Mouse (Mus musculus): ENCODE measurements around the gene Tex2. TPM values are rescaled to one million over a fixed set of nuclear protein-coding genes. Genes with fewer than 3 reads are reported as not detected.

The Tex2 gene
- polyA plus RNA-seq, 1 experiment from 2014 or later = 40.1 TPM

- ATAC-seq (ENCODE audit: low FRiP score) (no peak), DNase-seq (ENCODE audit: low spot score) (no peak)
- H3K4me2 ChIP-seq (replicated peaks) = no peak overlapping the region
- no peaks in the 10 kb centered on the region for H3K9me3 ChIP-seq (ENCODE audit: control insufficient read depth, low read length)
- no peak overlapping the region for H3K27ac ChIP-seq
- WGBS = 82% methylated on average over 12 of the region's 12 CpGs
- H3K4me3 ChIP-seq (replicated peaks; ENCODE audit: low read length) = no peak overlapping the region
- no peak overlapping the region for H3K9ac ChIP-seq
- no peaks in the 10 kb centered on the region for H3K4me1 ChIP-seq (replicated peaks; ENCODE audit: control insufficient read depth, insufficient read depth, low read length)
- no peaks in the 10 kb centered on the region for H3K27me3 ChIP-seq (ENCODE audit: control insufficient read depth, insufficient read depth, low read length)
- peaks cover 26% of the 10 kb centered on the region for H3K36me3 ChIP-seq (replicated peaks; ENCODE audit: control insufficient read depth, insufficient read depth)
Measured at GRCm38 (mm10) chr11:106564261-106564660, 49.0 kb downstream of the Tex2 start.

DNA sequence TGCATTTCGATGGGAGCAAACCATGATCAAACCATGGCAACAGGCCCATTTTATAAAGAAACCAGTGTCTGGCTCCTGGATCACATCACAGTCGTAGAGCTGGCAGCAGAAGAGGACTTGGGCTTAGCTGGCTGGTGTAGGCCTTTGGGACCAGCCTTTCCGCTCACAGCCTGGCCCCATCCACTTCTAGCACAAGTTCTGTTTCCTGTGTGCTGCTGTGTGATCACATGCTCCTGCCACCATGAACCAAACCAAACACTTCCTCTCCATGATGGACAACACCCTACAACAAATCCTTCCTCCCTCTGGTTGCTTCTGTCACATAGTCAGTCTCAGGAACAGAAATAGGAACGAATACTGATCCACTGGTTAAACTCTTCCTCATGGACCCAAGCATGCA lies 50.5 kb downstream of the Tex2 start:
- no peak overlapping the region for H3K9ac ChIP-seq
- no peaks in the 10 kb centered on the region for H3K27me3 ChIP-seq (ENCODE audit: control insufficient read depth, insufficient read depth, low read length)
- ATAC-seq (ENCODE audit: low FRiP score) = no peak
- DNase-seq (ENCODE audit: low spot score) = no peak
- no peak overlapping the region for H3K4me2 ChIP-seq (replicated peaks)
- no peaks in the 10 kb centered on the region for H3K4me1 ChIP-seq (replicated peaks; ENCODE audit: control insufficient read depth, insufficient read depth, low read length)
- WGBS = 92% methylated on average over 4 of the region's 4 CpGs
- H3K36me3 ChIP-seq (replicated peaks; ENCODE audit: control insufficient read depth, insufficient read depth) = peaks cover 22% of the 10 kb centered on the region
- H3K9me3 ChIP-seq (ENCODE audit: control insufficient read depth, low read length) = no peaks in the 10 kb centered on the region
- H3K4me3 ChIP-seq (replicated peaks; ENCODE audit: low read length) = no peak overlapping the region
- no peak overlapping the region for H3K27ac ChIP-seq

DNA sequence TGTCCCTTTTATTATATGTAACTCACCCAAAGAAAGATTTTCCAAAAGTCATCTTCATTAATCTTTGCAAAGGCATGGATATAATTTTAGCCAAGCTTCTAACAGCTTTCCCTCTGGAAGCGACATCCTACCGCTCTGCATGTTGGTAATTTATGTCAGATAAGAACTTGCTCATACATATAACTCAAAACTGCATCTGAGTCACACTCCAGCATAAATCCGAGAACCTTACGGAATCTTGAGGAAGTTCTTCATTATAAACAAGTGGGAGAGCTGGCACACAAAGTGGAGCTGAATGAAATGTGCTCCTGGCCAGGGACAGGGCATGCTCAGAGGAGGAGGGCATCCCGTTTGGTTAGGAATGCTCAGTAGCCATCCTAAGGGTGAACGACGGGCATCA lies 53.5 kb downstream of the Tex2 start:
- DNase-seq (ENCODE audit: low spot score) (no peak), ATAC-seq (ENCODE audit: low FRiP score) (no peak)
- Histone ChIP-seq H3K9ac (no peak overlapping the region), H3K27me3 (ENCODE audit: control insufficient read depth, insufficient read depth, low read length) (no peaks in the 10 kb centered on the region), H3K4me3 (replicated peaks; ENCODE audit: low read length) (no peak overlapping the region), H3K4me1 (replicated peaks; ENCODE audit: control insufficient read depth, insufficient read depth, low read length) (no peaks in the 10 kb centered on the region; the same call in 1 of the 2 replicates), H3K4me2 (replicated peaks) (no peak overlapping the region), H3K27ac (no peak overlapping the region), H3K36me3 (replicated peaks; ENCODE audit: control insufficient read depth, insufficient read depth) (0 out of 2 replicates have a peak, but pooled peaks cover 5% of the 10 kb centered on the region), H3K9me3 (ENCODE audit: control insufficient read depth, low read length) (no peaks in the 10 kb centered on the region)
- 96% methylated on average over 7 of the region's 7 CpGs for WGBS

DNA sequence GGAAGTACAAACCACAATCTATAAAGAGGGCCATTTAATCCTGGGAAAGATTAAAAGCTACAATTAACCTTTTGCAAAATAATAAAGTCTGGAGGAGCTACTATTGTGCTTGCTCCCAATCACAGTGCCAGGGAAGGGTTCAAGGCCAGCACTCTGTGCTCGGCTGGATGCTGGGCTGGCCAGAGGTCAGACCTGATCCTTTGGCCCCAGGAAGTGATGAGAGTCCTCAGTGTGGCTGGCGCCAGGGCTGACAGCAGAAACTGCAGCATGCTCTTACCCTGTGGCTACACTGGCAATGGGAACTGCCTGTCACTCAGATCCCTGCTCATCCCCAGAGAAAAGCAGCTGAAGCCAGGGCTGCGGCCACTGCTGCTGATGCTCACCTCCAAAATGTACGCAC lies 55.2 kb downstream of the Tex2 start:
- ATAC-seq (ENCODE audit: low FRiP score) = no peak
- H3K27me3 ChIP-seq (ENCODE audit: control insufficient read depth, insufficient read depth, low read length) = no peaks in the 10 kb centered on the region
- no peak for DNase-seq (ENCODE audit: low spot score)
- no peak overlapping the region for H3K9ac ChIP-seq
- H3K4me1 ChIP-seq (replicated peaks; ENCODE audit: control insufficient read depth, insufficient read depth, low read length) = no peaks in the 10 kb centered on the region; the same call in 1 of the 2 replicates
- H3K9me3 ChIP-seq (ENCODE audit: control insufficient read depth, low read length) = no peaks in the 10 kb centered on the region
- H3K4me3 ChIP-seq (replicated peaks; ENCODE audit: low read length) = no peak overlapping the region
- 60% methylated on average over 4 of the region's 4 CpGs for WGBS
- H3K4me2 ChIP-seq (replicated peaks) = no peak overlapping the region
- no peak overlapping the region for H3K27ac ChIP-seq
- no peaks in the 10 kb centered on the region for H3K36me3 ChIP-seq (replicated peaks; ENCODE audit: control insufficient read depth, insufficient read depth)

- Histone ChIP-seq H3K9ac (no peak overlapping the region), H3K27ac (no peak overlapping the region), H3K4me2 (replicated peaks) (no peak overlapping the region), H3K9me3 (ENCODE audit: control insufficient read depth, low read length) (no peaks in the 10 kb centered on the region), H3K4me1 (replicated peaks; ENCODE audit: control insufficient read depth, insufficient read depth, low read length) (no peaks in the 10 kb centered on the region; the same call in 1 of the 2 replicates), H3K36me3 (replicated peaks; ENCODE audit: control insufficient read depth, insufficient read depth) (no peaks in the 10 kb centered on the region), H3K27me3 (ENCODE audit: control insufficient read depth, insufficient read depth, low read length) (no peaks in the 10 kb centered on the region), H3K4me3 (replicated peaks; ENCODE audit: low read length) (no peak overlapping the region)
- ATAC-seq (ENCODE audit: low FRiP score) (no peak), DNase-seq (ENCODE audit: low spot score) (no peak)
- 76% methylated on average over 7 of the region's 7 CpGs for WGBS
Measured at GRCm38 (mm10) chr11:106557398-106557797, 55.8 kb downstream of the Tex2 start.

DNA sequence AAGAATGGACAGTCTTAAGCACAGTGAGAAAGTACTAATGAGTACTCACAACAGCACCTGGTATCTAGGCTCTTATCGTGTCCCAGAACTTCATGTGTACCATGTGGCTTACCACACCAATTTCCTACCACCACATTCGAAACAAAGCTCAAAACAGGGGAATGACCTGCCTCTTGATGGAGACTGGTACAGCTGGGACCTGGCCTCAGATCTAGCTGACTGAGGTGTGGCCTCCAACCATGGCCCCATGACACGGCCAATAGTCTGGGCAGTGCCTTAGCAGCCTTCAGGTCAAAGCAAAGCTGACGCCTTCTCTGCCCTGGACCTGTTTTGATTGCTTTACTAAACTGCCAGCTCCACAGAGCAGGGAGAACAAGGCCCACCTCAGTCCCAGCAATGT lies 56.5 kb downstream of the Tex2 start:
- Histone ChIP-seq H3K36me3 (replicated peaks; ENCODE audit: control insufficient read depth, insufficient read depth) (no peaks in the 10 kb centered on the region), H3K9me3 (ENCODE audit: control insufficient read depth, low read length) (no peaks in the 10 kb centered on the region), H3K27ac (no peak overlapping the region), H3K27me3 (ENCODE audit: control insufficient read depth, insufficient read depth, low read length) (no peaks in the 10 kb centered on the region), H3K9ac (no peak overlapping the region), H3K4me1 (replicated peaks; ENCODE audit: control insufficient read depth, insufficient read depth, low read length) (no peaks in the 10 kb centered on the region; the same call in 1 of the 2 replicates), H3K4me2 (replicated peaks) (no peak overlapping the region), H3K4me3 (replicated peaks; ENCODE audit: low read length) (no peak overlapping the region)
- no peak for DNase-seq (ENCODE audit: low spot score)
- no peak for ATAC-seq (ENCODE audit: low FRiP score)
- WGBS = 82% methylated on average over 4 of the region's 4 CpGs

- Histone ChIP-seq H3K4me1 (replicated peaks; ENCODE audit: control insufficient read depth, insufficient read depth, low read length) (no peaks in the 10 kb centered on the region; the same call in 1 of the 2 replicates), H3K9me3 (ENCODE audit: control insufficient read depth, low read length) (no peaks in the 10 kb centered on the region), H3K36me3 (replicated peaks; ENCODE audit: control insufficient read depth, insufficient read depth) (no peaks in the 10 kb centered on the region), H3K27ac (no peak overlapping the region), H3K27me3 (ENCODE audit: control insufficient read depth, insufficient read depth, low read length) (no peaks in the 10 kb centered on the region), H3K4me3 (replicated peaks; ENCODE audit: low read length) (no peak overlapping the region), H3K9ac (no peak overlapping the region), H3K4me2 (replicated peaks) (no peak overlapping the region)
- ATAC-seq (ENCODE audit: low FRiP score) (no peak), DNase-seq (ENCODE audit: low spot score) (no peak)
- 66% methylated on average over 10 of the region's 10 CpGs for WGBS
Measured at GRCm38 (mm10) chr11:106555805-106556615, 57.2 kb downstream of the Tex2 start.

DNA sequence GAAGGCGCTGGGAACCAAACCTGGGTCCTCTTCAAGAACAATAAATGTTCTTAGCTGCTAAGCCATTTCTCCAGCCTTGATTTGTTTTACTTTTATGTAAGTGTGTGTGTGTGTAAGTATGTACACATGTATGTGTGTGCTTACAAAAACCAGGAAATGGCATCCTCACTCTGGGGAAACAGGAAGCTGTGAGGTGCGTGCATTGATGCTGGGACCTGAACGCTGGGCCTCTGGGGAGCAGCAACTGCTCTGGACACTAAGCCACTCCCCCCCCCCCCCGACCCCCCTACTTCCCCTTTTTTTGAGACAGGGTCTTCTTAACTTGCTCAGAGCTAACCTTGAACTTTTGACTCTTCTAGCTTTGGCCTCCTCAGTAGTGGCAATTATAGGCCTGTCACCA lies 62.8 kb downstream of the Tex2 start:
- H3K4me1 ChIP-seq (replicated peaks; ENCODE audit: control insufficient read depth, insufficient read depth, low read length) = no peaks in the 10 kb centered on the region
- H3K27me3 ChIP-seq (ENCODE audit: control insufficient read depth, insufficient read depth, low read length) = no peaks in the 10 kb centered on the region
- ATAC-seq (ENCODE audit: low FRiP score) = no peak

DNA sequence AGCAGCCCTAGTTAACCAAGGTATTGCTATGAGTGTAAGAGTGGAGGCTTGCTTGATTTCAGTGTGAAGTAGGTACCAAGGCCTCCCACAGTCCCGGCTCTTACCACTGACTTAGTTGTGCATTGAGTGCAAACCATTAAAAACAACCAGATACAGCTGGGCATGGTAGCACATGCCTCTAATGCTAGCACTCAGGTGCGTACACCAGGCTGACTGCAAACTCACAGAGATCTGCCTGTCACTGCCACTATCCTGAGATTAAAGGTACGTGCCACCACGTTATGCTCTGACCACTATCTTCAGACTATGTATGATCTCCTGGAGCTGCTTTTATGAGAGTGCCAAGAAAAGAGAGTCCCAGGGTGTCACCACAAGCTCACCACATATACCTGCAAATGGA lies 67.1 kb downstream of the Tex2 start:
- DNase-seq (ENCODE audit: low spot score) = no peak
- Histone ChIP-seq H3K9ac (no peak overlapping the region), H3K9me3 (ENCODE audit: control insufficient read depth, low read length) (no peaks in the 10 kb centered on the region), H3K4me3 (replicated peaks; ENCODE audit: low read length) (no peak overlapping the region), H3K27ac (no peak overlapping the region), H3K36me3 (replicated peaks; ENCODE audit: control insufficient read depth, insufficient read depth) (peaks cover 38% of the 10 kb centered on the region), H3K27me3 (ENCODE audit: control insufficient read depth, insufficient read depth, low read length) (no peaks in the 10 kb centered on the region), H3K4me1 (replicated peaks; ENCODE audit: control insufficient read depth, insufficient read depth, low read length) (no peaks in the 10 kb centered on the region), H3K4me2 (replicated peaks) (no peak overlapping the region)
- WGBS = 95% methylated on average over 4 of the region's 4 CpGs
- ATAC-seq (ENCODE audit: low FRiP score) = no peak

More for the DNA sequence above, 62.8 kb downstream of the Tex2 start:
- H3K4me2 ChIP-seq (replicated peaks) = no peak overlapping the region
- no peaks in the 10 kb centered on the region for H3K9me3 ChIP-seq (ENCODE audit: control insufficient read depth, low read length)
- H3K9ac ChIP-seq = no peak overlapping the region
- WGBS = 99% methylated on average over 4 of the region's 4 CpGs
- no peak overlapping the region for H3K27ac ChIP-seq
- H3K36me3 ChIP-seq (replicated peaks; ENCODE audit: control insufficient read depth, insufficient read depth) = peaks cover 24% of the 10 kb centered on the region
- DNase-seq (ENCODE audit: low spot score) = no peak
- no peak overlapping the region for H3K4me3 ChIP-seq (replicated peaks; ENCODE audit: low read length)

Measured in hindbrain, embryonic 14.5 days (tissue).